Mouse (Mus musculus) neural tube, embryonic 10.5 days (tissue): ENCODE data around the gene Rom1.
"Not testable (repeated sequence)": the region's sequence is repeated elsewhere in the genome, so short reads cannot be mapped to it uniquely, and the experiment has no call there.

Experiments
- DNase-seq: peaks from one replicate; pipeline ENCODE4 v3.0.0-alpha.2; 2017; ENCODE audit warnings: low spot score; ENCODE audit errors: extremely low spot score

The Rom1 gene

GRCm38 (mm10) chr19:8897865-8898495 is 31.2 kb downstream of the Rom1 start, which contains the start of gene Ganab:
Ganab (plus strand) TSS chr19:8898071.
- peak; percentile 96 for DNase-seq

DNA sequence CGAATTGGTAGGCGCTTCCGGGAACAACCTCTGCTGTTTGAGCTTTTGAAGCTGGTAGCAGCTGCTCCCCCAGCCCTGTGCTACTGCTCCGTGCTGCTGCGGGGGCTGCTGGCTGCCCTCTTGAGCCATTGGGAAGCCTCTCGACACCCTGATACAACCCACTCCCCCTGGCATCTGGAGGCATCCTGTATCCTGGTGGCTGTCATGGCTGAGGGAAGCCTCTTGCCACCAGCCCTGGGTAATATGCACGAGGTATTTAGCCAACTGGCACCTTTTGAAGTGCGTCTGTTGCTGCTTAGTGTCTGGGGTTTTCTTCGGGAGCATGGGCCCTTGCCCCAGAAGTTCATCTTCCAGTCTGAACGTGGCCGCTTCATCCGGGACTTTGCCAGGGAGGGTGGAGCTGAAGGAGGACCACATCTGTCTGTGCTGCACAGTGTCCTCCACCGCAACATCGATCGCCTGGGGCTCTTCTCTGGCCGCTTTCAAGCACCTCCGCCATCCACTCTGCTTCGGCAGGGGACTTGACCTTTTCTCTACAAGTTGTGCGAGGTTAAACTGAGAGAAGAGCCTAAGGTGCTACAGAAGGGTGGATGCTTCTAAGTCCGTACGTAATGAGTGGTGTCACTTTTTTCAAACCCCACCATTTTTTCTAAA is 31.8 kb downstream of the Rom1 start:
- DNase-seq, result peak; percentile 47

- not testable (repeated sequence) for DNase-seq
Measured at GRCm38 (mm10) chr19:8896231-8896630, 32.9 kb downstream of the Rom1 start.

- DNase-seq, result no peak
Measured at GRCm38 (mm10) chr19:8895397-8895960, 33.7 kb downstream of the Rom1 start.

GRCm38 (mm10) chr19:8892829-8893766 is 36.1 kb downstream of the Rom1 start, which contains the start of gene Ints5:
Ints5 (plus strand) TSS chr19:8893005.
- peak; percentile 86 for DNase-seq

DNA sequence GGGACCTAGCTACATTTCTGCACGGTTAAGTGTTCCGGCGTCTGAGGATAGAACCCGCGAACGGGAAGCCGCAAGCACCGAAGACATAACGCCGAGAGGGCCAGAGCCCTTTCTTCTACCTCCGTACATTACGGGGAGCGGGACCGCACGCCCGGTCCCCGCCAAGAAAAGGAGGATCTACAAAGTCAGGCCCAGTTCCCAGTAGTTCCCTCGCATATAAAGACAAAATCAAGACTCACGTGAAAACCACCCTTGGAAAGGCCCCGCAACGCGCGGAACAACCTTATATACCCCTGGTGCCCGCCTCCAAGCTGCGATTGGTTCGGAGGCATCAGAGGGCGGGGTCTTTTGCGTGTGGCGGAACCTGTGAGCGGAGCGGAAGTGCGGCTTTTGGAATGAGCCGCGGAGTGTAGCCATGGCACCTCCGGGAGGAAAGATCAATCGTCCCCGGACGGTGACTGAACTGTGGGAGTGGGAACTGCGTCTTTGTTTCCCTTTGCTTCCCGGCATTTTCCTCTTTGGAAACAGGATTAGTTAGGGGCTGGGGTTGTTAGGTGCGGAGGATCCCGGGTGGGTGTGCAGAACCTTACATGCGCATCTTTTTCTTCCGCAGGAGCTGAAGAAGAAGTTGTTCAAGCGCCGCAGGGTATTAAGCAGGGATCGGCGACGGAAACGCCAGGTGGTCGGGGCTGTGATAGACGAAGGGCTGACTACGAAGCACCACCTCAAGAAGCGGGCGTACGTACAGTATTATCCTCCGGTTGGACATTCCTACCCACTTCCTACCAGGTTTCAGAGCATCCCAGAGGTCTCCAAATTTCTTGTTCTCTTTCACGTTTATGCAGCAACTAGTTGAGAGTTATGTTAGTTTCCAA is 40.4 kb downstream of the Rom1 start, which contains the start of the genes 1810009A15Rik and Gm49416:
1810009A15Rik (plus strand) TSS at position 343 of the 875 bp plus-strand sequence.
Gm49416 (plus strand) TSS at position 416 of the 875 bp plus-strand sequence.
- peak; percentile 95 for DNase-seq

GRCm38 (mm10) chr19:8887585-8888463 is 41.3 kb downstream of the Rom1 start:
- DNase-seq, result no peak

DNA sequence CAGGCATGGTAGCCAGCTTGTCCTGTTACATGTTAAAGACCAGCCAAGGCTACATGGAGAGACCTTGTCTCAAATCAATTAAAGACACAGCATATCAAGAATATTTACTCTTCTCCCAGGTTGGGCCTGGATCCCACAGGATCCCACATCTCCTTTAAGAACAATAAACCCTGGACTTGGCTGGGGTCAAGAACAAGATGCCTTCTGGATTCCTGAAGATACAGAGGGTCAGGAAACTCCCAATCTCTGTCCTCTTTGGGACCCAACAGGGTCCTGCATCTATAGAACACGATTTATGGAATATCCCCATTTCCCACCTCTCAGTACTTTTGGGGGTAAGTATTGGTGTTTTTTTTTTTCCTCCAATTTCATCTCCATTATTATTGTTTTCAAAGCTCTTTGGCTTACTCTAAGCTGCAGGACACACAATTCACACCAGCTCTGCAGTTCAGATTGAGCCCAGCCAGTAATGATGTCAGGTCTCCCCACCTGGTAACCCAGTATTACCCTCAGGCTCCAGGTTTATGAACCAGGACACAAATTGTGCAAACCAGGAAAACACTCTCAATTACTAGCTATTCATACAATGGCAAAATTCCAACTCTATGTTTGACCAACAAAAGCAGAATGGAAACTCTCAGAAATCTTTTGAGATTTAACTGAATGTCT is 42.1 kb downstream of the Rom1 start:
- DNase-seq, result no peak

DNA sequence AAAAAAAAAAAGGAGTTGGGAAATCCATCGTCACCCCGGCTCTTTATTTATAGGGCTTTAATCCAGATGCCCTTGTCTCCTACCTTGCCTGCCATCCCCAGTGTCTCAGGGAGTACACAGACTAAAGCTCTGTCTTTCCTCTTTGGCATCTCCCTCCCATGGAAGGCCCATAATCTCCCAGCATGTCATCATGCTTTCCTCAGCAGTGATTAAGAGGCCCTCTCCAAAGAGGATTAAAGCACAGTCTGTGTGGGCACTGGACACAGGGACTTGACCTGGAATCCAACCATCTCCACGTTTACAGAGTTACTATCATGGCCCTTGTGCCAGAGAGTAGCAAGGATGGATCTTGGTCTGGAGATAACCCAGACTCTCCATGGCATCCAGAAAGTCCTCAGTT is 45.5 kb downstream of the Rom1 start, which contains the start of the genes Lbhd1 and Gm49403:
Lbhd1 (plus strand) TSS at position 117 of the 400 bp plus-strand sequence.
Gm49403 (plus strand) TSS at position 315 of the 400 bp plus-strand sequence.
- no peak for DNase-seq

DNA sequence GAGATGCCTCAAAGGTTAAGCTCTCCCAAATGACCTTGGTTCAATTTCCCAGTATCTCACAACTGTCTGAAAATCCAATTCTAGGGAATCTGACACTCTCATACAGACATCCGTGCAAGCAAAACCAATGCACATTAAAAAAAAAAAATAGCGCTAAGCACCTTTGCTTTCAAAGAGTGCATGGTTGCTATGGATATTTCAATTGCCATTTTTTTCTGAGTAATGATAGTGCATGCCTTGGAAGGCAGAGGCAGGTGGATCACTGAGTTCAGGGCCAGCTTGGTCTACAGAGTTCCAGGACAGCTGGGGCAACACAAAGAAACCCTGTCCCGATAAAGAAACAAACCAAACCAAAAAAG is 48.1 kb downstream of the Rom1 start:
- no peak for DNase-seq

DNA sequence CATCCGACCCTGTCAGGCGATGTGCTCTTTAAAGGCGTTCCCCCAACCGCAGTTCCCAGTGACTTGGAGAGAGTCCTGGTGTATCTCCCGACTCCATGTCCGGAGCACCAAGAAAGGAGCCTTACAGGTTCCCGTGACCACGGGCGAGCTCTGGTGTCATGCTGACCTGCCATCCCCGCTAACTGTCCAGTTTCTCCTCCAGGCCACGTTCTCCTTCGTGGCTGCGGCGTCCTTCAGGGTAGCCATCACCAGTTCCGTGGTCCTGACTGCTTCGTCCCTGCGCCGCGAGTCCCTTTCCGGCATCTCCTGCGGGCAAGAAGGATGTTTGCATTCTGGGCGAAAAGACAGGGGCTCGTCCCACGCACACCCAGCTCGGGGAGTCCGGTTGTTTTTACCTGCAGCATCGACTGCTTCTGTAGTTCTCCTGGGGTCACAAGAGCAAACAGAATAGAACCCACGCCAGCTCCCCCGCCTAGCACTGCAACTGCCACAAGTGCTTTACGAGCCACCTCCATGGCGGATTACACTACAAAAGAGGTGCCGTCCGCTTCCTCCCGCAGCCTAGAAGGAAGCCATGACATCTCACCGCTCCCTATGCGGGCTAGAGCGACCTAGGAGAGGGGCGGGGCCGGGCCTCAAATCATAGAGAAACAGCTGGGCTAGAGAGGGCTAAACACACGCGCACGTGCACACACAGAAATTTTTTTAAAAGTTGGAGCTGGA is 48.7 kb downstream of the Rom1 start, which contains the start of gene Uqcc3:
Uqcc3 (minus strand) TSS at position 613 of the 723 bp plus-strand sequence.
- peak; percentile 79 for DNase-seq
